ENCODE assay signal across 8 mouse cellular contexts in genomic region chr3:36571827-36572378, GRCm38 (mm10). TPM values are rescaled to one million over a fixed set of nuclear protein-coding genes. Genes with fewer than 3 reads are reported as not detected.
DNase-seq lines count a peak whose midpoint lies in the region; ATAC-seq and TF ChIP-seq lines count a peak whose summit lies in the region.

Gene Ccna2 (minus strand): TSS chr3:36572150.

- H3K9ac ChIP-seq in hindbrain, postnatal 0 days (replicated peaks; ENCODE audit: low read length), result peak within 1 kb of the TSS; percentile 61

- peak; percentile 100 for DNase-seq in ZHBTc4 (ENCODE audit: low read depth, low spot score)
- peak; percentile 99 for DNase-seq in gastrocnemius, adult 2 months
- DNase-seq in hindbrain, postnatal 0 days (ENCODE audit: low spot score), result peak; percentile 98
- DNase-seq in left cerebral cortex, adult 2 months (ENCODE audit: extremely low spot score in 1 of 2, low spot score in 2 of 2), result peak; percentile 97 to 98
- peak; percentile 97 to 98 for DNase-seq in right cerebral cortex, adult 2 months (ENCODE audit: low spot score in 2 of 2)
- peak; percentile 99 for DNase-seq in urinary bladder, postnatal 14 days (ENCODE audit: low spot score)

- peak; percentile 98 for ATAC-seq in common myeloid progenitor, adult 5-6 weeks (replicated peaks; ENCODE audit: low read depth, poor library complexity, severe bottlenecking)
- peak; percentile 100 for ATAC-seq in hindbrain, postnatal 0 days
- peak; percentile 96 for ATAC-seq in megakaryocyte, adult 5-6 weeks (ENCODE audit: poor library complexity, severe bottlenecking)

- under 1% methylated on average over 58 of the region's 60 CpGs for WGBS in hindbrain, postnatal 0 days

- H3K4me2 ChIP-seq in hindbrain, postnatal 0 days (ENCODE audit: low read depth, low read length), result peak within 1 kb of the TSS; percentile 95

- no peaks in the 10 kb centered on the region for H3K27me3 ChIP-seq in hindbrain, postnatal 0 days (ENCODE audit: insufficient read depth, low read length)

- no peaks in the 10 kb centered on the region; the same call in 1 of the 2 replicates for H3K36me3 ChIP-seq in hindbrain, postnatal 0 days (ENCODE audit: insufficient read depth, low read length)

- no peaks in the 10 kb centered on the region for H3K9me3 ChIP-seq in hindbrain, postnatal 0 days (ENCODE audit: low read length)

- peak; percentile 71 for TF ChIP-seq CTCF in gastrocnemius, adult 2 months (IDR thresholded peaks at IDR 0.05)
- peak; percentile 72 for TF ChIP-seq CTCF in hindbrain, postnatal 0 days (IDR thresholded peaks at IDR 0.05; ENCODE audit: low read depth)
- TF ChIP-seq CTCF in left cerebral cortex, adult 2 months (IDR thresholded peaks at IDR 0.05), result peak; percentile 60

- H3K4me1 ChIP-seq in hindbrain, postnatal 0 days (ENCODE audit: insufficient read depth, low read length), result no peaks in the 10 kb centered on the region

- H3K27ac ChIP-seq in gastrocnemius, adult 2 months, result peak within 1 kb of the TSS; percentile 91
- peak within 1 kb of the TSS; percentile 85 for H3K27ac ChIP-seq in hindbrain, postnatal 0 days
- H3K27ac ChIP-seq in left cerebral cortex, adult 2 months, result peak within 1 kb of the TSS; percentile 69

- H3K4me3 ChIP-seq in gastrocnemius, adult 2 months, result peak within 1 kb of the TSS; percentile 84
- peak within 1 kb of the TSS; percentile 78 for H3K4me3 ChIP-seq in hindbrain, postnatal 0 days (ENCODE audit: low read length)
- H3K4me3 ChIP-seq in left cerebral cortex, adult 2 months, result peak within 1 kb of the TSS; percentile 61

- intact Hi-C loops in gastrocnemius, adult 2 months (cut with DNase I), result loop anchor here (1.0 to 5.0 kb wide), 3 partner anchors 19 to 95 kb away; partner anchors contain the start of genes 1810062G17Rik, Anxa5 and Bbs7
- intact Hi-C loops in left cerebral cortex, adult 2 months (cut with DNase I), result loop anchor here (1.0 kb wide), 1 partner anchor 20 kb away; the partner anchor contains the start of gene Exosc9

RNA-seq across cellular contexts. Expression of gene Ccna2, which starts in this region (rescaled TPM):
- total RNA-seq in common myeloid progenitor, adult 5-6 weeks (2017), result 214 and 216 TPM in 2 replicates
- under 1 TPM; 0.13 to 0.14 TPM for total RNA-seq in gastrocnemius, adult 2 months (2021)
- total RNA-seq in hindbrain, postnatal 0 days (2014; rRNA removed), result 54.1 and 69.2 TPM in 2 replicates
- polyA plus RNA-seq in hindbrain, postnatal 0 days (2015; fragmentation: Nextera tagmentation; extraction: Ambion mirVana), result 30.9 and 34.7 TPM in 2 replicates
- total RNA-seq in left cerebral cortex, adult 2 months (2021), result 1 to 10 TPM in 1 of 2 experiments, under 1 TPM in 1; 0.63 to 1.1 TPM
- 262 and 277 TPM in 2 replicates for total RNA-seq in megakaryocyte, adult 5-6 weeks (2015)
- 248 and 260 TPM in 2 replicates for total RNA-seq in megakaryocyte, adult 5-6 weeks (2017)

Comparison
In these comparisons a context has a peak if more than half of its experiments do, and no peak if none do; other contexts are left out.
1. Peak in every context shown above with its lines: DNase-seq, ATAC-seq, H3K4me3 ChIP-seq and H3K27ac ChIP-seq.
2. RNA of gene Ccna2 (total RNA-seq): 248 to 277 TPM in megakaryocyte, adult 5-6 weeks, 214 to 216 TPM in common myeloid progenitor, adult 5-6 weeks and 54.1 to 69.2 TPM in hindbrain, postnatal 0 days; 0.63 to 1.1 TPM in left cerebral cortex, adult 2 months and 0.13 to 0.14 TPM in gastrocnemius, adult 2 months; every median in the first group is over 10 times any median in the second.
3. Peak in DNase-seq, H3K4me3 ChIP-seq and H3K27ac ChIP-seq in gastrocnemius, adult 2 months; RNA of the gene not detected or under 1 TPM.